Mouse (Mus musculus) forebrain, embryonic 11.5 days (tissue): ENCODE data around the gene Skint5. TPM values are rescaled to one million over a fixed set of nuclear protein-coding genes. Genes with fewer than 3 reads are reported as not detected.
"Not testable (repeated sequence)": the region's sequence is repeated elsewhere in the genome, so short reads cannot be mapped to it uniquely, and the experiment has no call there.

Experiments
- ATAC-seq: fragments of 200-750 bp; cut with Nextera tagmentation; replicated peaks from 2 replicates; pipeline ENCODE4 v1.8.0; 2017; ENCODE audit warnings: moderate TSS enrichment; ENCODE audit not compliant: low FRiP score
- DNase-seq: peaks from one replicate; pipeline ENCODE4 v3.0.0-alpha.2; 2017; ENCODE audit warnings: low spot score
- H3K27ac ChIP-seq: fragments of 300-500 bp; sonication (generic); 2 replicates; pipeline ENCODE4 v1.5.1; 2014; ENCODE audit warnings: low read depth, low read length
- H3K27me3 ChIP-seq: fragments of 300-500 bp; sonication (generic); 2 replicates; pipeline ENCODE4 v1.6.1; 2014; ENCODE audit warnings: mild to moderate bottlenecking, low read length, mixed read lengths; ENCODE audit not compliant: control insufficient read depth, insufficient read depth
- H3K36me3 ChIP-seq: fragments of 300-500 bp; sonication (generic); 2 replicates; pipeline ENCODE4 v1.6.1; 2014; ENCODE audit warnings: mild to moderate bottlenecking, low read length, moderate library complexity, mixed read lengths; ENCODE audit not compliant: control insufficient read depth, insufficient read depth
- H3K4me1 ChIP-seq: fragments of 300-500 bp; sonication (generic); replicated peaks from 2 replicates; pipeline ENCODE4 v1.6.1; 2014; ENCODE audit warnings: low read length, mixed read lengths; ENCODE audit not compliant: control insufficient read depth, insufficient read depth
- H3K4me2 ChIP-seq: fragments of 300-500 bp; sonication (generic); 2 replicates; pipeline ENCODE4 v1.6.1; 2014; ENCODE audit warnings: low read depth, mild to moderate bottlenecking, low read length, moderate library complexity, mixed read lengths; ENCODE audit not compliant: severe bottlenecking
- H3K4me3 ChIP-seq: fragments of 300-500 bp; sonication (generic); 2 replicates; pipeline ENCODE4 v1.5.1; 2014; ENCODE audit warnings: low read depth, low read length
- H3K9ac ChIP-seq: fragments of 300-500 bp; sonication (generic); 2 replicates; pipeline ENCODE4 v1.6.1; 2014; ENCODE audit warnings: low read length
- H3K9me3 ChIP-seq: fragments of 300-500 bp; sonication (generic); 2 replicates; pipeline ENCODE4 v1.6.1; 2016; ENCODE audit warnings: low read length, mixed read lengths; ENCODE audit not compliant: control insufficient read depth
- WGBS: fragments of 180-500 bp; shearing (Covaris S2); extraction: QIAGEN DNeasy Blood & Tissue Kit; methylation state at CpG from one replicate; pipeline ENCODE4 v1.1.7; 2014; 5-methylcytosine and 5-hydroxymethylcytosine counted together
- polyA plus RNA-seq: library from polyadenylated mRNA; unstranded; fragments of >200 nt; fragmentation: Nextera tagmentation; extraction: Ambion mirVana; gene quantifications from 2 replicates; pipeline ENCODE4 v1.2.1, GENCODE M21; 2014

The Skint5 gene
- not detected in 2 replicates for polyA plus RNA-seq

DNA sequence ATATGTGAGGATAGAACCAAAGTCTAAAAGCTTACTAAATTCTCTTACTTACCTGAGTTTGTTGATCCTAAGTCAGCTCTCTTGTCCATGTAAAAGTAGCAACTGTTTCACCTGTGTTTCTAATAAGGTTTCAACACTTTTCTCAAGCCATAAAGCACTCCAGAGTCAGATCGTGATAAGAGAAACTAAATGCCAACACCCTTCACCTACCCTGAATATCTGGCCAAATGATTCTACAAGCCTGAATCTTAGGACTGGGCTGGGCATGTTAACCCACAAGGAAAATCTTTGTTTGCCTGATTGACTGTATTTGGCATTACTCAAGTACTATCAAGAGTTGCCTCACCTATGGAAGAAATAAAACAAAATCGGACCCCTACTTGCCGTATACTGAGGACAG lies at the start of gene Skint5:
Skint5 (minus strand) TSS at position 101 of the 400 bp plus-strand sequence.
- Histone ChIP-seq H3K27ac (no peak within 1 kb of the TSS), H3K4me2 (no peak within 1 kb of the TSS), H3K9ac (no peak within 1 kb of the TSS), H3K4me3 (no peak within 1 kb of the TSS), H3K9me3 (no peaks in the 10 kb centered on the region; the same call in 1 of the 2 replicates), H3K4me1 (no peaks in the 10 kb centered on the region), H3K27me3 (no peaks in the 10 kb centered on the region), H3K36me3 (no peaks in the 10 kb centered on the region)
- 88% methylated on average over 3 of the region's 3 CpGs for WGBS
- no peak for ATAC-seq
- DNase-seq, result no peak

DNA sequence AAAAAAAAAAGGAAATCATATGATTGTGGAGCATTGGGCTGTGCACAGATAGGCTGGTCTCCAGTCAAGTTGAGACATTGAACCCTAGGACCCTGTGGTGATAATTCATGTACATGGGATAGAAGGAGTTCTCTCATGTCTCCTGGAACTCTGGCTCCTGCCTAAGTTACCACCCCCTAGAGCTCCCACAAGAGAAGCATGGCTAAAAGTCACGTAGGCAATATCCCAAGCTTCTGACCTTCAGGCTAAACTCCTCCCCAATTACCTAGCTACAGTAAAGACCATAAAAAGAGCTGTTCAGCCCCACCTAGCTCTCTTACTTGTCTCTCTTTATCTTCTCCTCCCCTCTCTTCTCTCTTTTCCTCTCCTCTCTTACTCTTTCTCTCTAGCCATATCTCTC lies 42.0 kb downstream of the Skint5 start:
- DNase-seq (no peak), ATAC-seq (no peak)
- H3K27ac ChIP-seq, result no peak overlapping the region

DNA sequence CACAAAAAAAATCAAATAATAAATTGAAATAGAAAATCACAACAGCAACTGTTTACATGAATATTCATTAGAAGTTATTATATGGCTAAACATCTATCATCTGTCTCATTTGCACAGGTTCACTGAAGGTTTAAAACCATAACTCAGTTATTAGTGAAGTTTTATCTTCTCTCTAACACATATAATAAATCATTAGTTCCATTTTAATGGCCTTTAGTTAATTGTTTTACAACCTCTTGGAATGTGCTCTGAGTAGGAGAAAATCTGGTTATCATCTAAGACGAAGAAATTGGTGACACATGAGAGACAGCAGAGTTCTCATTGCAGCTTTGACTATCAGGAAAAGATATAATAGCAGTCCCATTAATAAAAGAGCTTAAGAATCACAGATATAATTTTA lies 235.1 kb downstream of the Skint5 start:
- Histone ChIP-seq H3K4me1 (no peaks in the 10 kb centered on the region), H3K4me2 (no peak overlapping the region), H3K36me3 (no peaks in the 10 kb centered on the region), H3K27me3 (no peaks in the 10 kb centered on the region), H3K27ac (no peak overlapping the region), H3K9ac (no peak overlapping the region), H3K4me3 (no peak overlapping the region), H3K9me3 (no peaks in the 10 kb centered on the region; the same call in 1 of the 2 replicates)
- no peak for ATAC-seq
- no peak for DNase-seq
- WGBS, result 72% methylated on average over 1 of the region's 1 CpGs

More for the DNA sequence above, 42.0 kb downstream of the Skint5 start:
- H3K4me2 ChIP-seq, result no peak overlapping the region
- H3K9me3 ChIP-seq, result peaks cover 6% of the 10 kb centered on the region; the same call in 1 of the 2 replicates
- no peaks in the 10 kb centered on the region for H3K4me1 ChIP-seq
- no peaks in the 10 kb centered on the region for H3K27me3 ChIP-seq
- H3K9ac ChIP-seq, result no peak overlapping the region
- no peaks in the 10 kb centered on the region for H3K36me3 ChIP-seq
- H3K4me3 ChIP-seq, result no peak overlapping the region
- WGBS, result 46% methylated on average over 1 of the region's 1 CpGs

DNA sequence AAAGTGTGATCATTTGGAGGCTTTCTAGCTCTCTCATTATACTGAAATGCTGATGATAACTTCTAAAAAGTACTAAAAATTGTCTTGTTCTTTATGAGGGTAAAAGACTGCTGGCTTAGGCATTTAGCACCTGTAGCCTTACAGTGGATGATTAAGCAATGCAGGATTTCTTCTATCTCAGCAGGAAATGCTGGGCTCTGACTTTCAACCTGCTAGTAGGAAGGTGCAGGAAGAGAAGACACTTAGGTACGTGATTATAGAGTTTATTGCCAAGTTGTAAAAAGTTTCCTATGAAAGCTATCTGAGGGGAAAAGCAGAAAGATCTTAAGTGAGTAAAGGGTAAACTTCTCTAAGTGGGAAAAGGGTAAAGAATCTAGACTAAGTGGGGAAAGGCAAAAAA lies 235.6 kb downstream of the Skint5 start:
- WGBS, result 46% methylated on average over 1 of the region's 1 CpGs
- no peak overlapping the region for H3K9ac ChIP-seq
- no peak overlapping the region for H3K4me2 ChIP-seq
- DNase-seq, result no peak
- H3K4me1 ChIP-seq, result no peaks in the 10 kb centered on the region
- no peaks in the 10 kb centered on the region for H3K36me3 ChIP-seq
- H3K27ac ChIP-seq, result no peak overlapping the region
- peaks cover 3% of the 10 kb centered on the region for H3K9me3 ChIP-seq
- no peak overlapping the region for H3K4me3 ChIP-seq
- H3K27me3 ChIP-seq, result no peaks in the 10 kb centered on the region
- ATAC-seq, result no peak

DNA sequence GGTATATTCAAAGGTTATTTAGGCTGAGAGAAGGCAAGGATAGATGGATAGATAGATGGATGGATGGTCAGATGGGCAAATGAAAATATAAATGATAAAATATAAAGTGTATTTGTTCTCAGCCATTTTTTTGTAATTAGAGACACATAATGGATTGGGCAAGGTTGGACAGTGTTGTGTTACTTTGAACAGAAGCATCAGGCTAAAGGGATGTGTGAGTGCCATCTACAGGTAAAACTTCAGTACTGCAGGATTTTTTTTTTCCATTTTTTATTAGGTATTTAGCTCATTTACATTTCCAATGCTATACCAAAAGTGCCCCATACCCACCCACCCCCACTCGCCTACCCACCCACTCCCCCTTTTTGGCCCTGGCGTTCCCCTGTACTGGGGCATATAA lies 551.1 kb downstream of the Skint5 start:
- not testable (repeated sequence) for H3K9me3 ChIP-seq, H3K27ac ChIP-seq, DNase-seq, ATAC-seq, H3K36me3 ChIP-seq, H3K27me3 ChIP-seq, H3K4me2 ChIP-seq, H3K9ac ChIP-seq, H3K4me3 ChIP-seq, H3K4me1 ChIP-seq
- WGBS, result 73% methylated on average over 2 of the region's 2 CpGs

Other genes with a start within 250 kb of the Skint5 start
- not detected in 2 replicates for gene Skint11, start 163.9 kb upstream of the Skint5 start, polyA plus RNA-seq